Mouse (Mus musculus): ENCODE measurements around the gene Nfkb2.
A peak's percentile ranks its signal among the peaks of the same experiment; 100 is the strongest.

The Nfkb2 gene

DNA sequence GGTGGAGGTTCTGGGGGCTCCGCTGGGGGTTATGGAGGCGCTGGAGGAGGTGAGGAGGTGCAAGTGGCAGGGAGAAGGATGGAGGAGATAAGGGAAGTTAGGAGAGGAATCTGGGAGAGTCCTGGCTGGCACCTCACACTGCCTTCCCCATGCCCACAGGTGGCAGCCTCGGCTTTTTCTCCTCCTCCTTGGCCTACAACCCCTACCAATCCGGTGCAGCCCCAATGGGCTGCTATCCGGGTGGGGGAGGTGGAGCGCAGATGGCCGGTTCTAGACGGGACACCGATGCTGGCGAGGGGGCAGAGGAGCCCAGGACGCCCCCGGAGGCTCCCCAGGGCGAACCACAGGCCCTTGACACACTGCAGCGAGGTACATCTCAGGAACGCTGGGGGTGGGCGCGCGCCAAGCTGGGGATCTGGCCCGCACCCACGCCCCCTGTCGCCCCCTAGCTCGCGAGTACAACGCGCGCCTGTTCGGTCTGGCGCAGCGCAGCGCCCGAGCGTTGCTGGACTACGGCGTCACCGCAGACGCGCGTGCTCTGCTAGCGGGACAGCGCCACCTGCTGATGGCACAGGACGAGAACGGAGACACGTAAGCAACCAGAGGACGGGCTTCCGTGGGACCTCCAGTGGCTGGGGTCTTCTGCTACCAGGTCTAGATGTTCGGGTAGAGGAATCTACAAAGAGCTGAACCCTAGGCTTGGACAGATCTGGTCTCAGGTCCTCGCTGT, 4.8 kb downstream of the Nfkb2 start:
- DNase-seq (ENCODE audit: low spot score in 2 of 2) = peak; percentile 88 to 91

GRCm38 (mm10) chr19:46309651-46310305, 5.7 kb downstream of the Nfkb2 start:
- DNase-seq (ENCODE audit: low spot score in 2 of 2) = peak in 1 of 2 experiments; percentile 8

- peak in 1 of 2 experiments; percentile 7 for DNase-seq (ENCODE audit: low spot score in 2 of 2)
Observed at GRCm38 (mm10) chr19:46310312-46310865, 6.3 kb downstream of the Nfkb2 start.

DNA sequence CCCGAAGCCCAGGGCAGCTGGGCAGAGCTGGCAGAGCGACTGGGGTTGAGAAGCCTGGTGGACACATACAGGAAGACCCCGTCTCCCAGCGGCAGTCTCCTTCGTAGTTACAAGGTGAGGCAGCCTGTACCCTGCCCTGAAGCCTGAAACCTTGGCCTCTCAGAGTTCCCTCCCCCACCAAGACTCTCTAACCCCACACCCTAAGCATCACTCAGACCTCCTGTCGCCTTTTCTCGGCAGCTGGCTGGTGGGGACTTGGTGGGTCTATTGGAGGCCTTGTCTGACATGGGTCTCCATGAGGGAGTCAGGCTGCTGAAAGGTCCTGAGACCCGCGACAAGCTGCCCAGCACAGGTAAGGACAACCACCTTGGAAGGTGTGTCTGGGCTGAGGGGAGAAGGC, 7.2 kb downstream of the Nfkb2 start:
- no peak for DNase-seq (ENCODE audit: low spot score in 2 of 2)

DNA sequence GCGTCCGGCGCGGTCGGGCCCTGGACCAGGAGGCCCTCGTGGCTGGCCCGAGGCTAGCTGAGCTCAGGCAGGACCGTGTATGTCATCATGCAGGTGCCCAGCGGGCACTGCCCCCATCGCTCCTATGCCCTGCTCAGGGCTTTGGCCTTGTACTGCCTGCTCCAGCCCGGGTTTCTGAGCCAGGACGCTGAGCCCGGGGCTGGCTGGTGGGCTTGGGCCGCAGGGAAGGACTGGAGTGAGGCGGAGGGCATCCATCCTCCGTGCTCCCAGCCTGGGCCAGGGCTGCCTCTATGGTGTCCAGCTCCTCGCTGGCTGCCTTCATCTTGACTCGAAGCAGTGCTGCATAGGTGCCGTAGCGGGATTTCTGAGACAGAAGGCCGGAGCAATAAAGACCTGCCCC, 8.4 kb downstream of the Nfkb2 start:
- no peak for DNase-seq (ENCODE audit: low spot score in 2 of 2)

DNA sequence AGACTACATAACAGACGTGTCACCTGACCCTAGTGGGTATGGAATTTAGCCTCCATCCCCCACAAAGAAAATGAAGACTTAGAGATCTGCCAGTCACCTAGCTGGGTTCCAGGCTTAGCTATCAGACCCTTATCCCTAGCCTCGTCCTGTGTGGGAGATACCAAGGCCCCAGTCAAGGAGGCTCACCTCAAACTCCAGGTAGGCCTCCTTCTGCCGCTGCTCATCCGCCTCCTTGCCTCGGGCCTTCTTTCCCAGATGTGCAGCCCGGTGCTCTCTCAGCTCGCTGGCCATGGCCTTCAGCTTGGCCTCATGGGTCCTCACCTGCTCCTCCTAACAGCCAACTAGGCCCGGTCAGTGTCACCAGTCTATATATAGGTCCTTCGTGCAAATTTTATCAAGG, 9.0 kb downstream of the Nfkb2 start:
- DNase-seq (ENCODE audit: low spot score in 2 of 2) = no peak

DNA sequence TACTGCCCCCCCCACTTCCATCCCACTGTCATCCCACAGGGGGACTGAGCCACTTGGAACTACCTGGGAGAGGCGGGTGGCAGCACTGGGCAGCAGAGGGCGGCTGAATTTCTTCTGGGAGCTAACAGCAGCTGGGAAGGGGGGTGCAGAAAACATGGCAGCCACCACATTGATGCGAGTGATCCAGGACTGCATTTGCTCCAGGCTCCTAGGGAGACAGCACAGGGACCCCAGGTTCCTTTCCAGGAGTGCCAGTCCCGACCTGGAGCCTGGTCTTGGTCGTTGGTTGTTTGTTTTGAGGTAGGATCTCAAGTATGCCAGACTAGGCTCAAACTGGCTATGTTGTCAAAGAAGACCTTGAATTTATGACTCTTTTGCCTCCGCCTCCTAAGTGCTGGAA, 9.5 kb downstream of the Nfkb2 start:
- DNase-seq (ENCODE audit: low spot score in 2 of 2) = no peak

DNA sequence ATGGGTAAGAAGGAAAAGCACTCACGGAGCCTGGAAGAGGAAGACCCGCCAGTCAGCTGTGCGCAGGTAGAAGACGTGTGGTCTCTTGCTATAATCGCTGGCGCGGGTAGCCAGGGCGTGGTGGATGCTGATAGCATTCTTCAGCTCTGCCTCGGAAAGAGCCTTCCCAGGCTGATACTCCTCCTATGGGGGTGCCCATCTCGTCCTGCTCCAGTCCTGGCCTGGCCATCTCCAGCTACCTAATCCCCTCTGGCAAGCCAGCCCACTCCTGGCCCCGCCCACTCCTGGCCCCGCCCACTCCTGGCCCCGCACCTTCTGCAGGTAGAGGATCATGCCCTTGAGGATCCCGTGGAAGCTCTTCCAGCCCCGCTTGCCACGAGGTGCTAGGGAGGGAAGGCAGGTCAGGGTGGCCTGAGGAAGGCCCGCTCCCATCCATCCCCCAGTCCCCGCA, 10.1 kb downstream of the Nfkb2 start:
- no peak for DNase-seq (ENCODE audit: low spot score in 2 of 2)

GRCm38 (mm10) chr19:46314872-46315742, 11.0 kb downstream of the Nfkb2 start:
- DNase-seq (ENCODE audit: low spot score in 2 of 2) = peak in 1 of 2 experiments; percentile 47

DNA sequence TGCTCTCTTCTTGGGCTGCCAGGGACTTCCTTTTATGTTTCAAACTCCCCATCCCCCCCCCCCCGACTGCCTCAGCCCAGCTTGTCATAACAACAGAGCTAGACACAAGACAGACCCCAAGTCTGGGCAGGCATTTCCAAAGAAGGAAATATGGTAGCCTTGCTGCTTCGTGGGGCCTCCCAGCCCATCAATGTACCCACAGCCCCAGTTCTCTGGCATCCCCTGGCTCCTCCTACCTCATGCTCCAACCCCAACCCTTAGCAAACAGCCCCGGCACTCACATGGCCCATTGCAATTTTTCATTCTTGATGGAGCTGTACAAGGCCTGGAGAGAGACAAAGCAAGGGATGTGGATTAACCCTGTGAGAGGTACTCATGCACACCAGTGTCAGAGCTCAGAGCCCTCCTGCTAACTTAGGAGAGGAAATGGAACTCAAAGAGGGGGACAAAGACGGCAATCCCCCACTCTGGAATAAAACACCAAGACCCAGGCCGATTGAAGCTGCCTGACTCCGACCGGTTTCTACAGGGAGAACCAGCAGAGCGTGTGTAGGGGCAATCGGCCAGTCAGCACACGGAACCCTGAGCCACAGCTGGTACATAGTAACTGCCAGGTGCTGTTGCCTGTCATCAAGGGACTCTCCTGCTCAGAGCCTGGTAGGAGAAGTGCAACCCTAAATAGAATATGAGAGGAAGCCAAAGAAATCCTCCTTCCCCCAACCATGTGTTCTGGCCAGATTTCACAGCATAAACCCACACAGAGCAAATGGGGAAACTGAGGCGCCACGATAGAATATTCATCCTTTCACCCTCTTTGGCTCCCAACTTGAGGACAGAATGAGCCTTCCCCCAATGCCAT, 11.9 kb downstream of the Nfkb2 start:
- no peak for DNase-seq (ENCODE audit: low spot score in 2 of 2)

GRCm38 (mm10) chr19:46316846-46317545, 12.9 kb downstream of the Nfkb2 start:
- DNase-seq (ENCODE audit: low spot score in 2 of 2) = peak; percentile 82 to 88

- no peak for DNase-seq (ENCODE audit: low spot score in 2 of 2)
Observed at GRCm38 (mm10) chr19:46317546-46317885, 13.4 kb downstream of the Nfkb2 start.

GRCm38 (mm10) chr19:46318031-46318471, 13.9 kb downstream of the Nfkb2 start:
- DNase-seq (ENCODE audit: low spot score in 2 of 2) = no peak

GRCm38 (mm10) chr19:46318586-46319378, 14.7 kb downstream of the Nfkb2 start:
- peak; percentile 94 to 96 for DNase-seq (ENCODE audit: low spot score in 2 of 2)

DNA sequence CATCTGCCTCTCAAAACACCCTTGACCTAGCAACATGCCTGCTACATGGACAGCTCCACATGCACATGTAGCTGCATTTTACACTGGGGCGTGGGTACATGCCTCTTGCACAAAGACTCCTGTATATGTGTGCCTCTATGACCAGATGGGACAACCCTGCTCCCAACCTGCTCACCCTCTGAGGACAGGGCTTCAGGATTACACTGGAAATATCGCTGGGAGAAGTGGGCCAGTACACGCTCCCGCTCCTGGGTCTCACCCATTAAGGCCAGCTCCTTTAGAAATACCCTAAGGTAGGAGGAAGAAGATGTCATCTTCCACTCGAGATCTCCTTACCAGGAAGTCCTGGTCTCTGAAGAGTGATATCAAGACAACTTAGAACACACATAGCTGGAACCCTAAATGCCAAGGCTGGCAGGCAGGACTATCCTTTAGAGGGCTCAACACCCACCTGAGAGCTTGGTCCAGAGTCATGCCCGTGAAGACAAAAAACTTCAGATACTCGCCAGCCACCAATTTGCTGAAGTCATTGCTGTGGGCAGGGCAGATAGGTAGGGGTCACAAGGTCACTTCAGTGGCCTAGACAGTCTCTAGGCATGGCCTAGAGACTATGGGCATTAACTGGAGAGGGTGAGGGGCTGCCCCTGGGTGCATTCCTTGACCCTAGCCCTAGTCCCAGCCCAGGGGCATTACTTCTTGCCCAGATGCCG, 16.1 kb downstream of the Nfkb2 start:
- DNase-seq (ENCODE audit: low spot score in 2 of 2) = no peak

GRCm38 (mm10) chr19:46321101-46321943, 17.2 kb downstream of the Nfkb2 start:
- no peak for DNase-seq (ENCODE audit: low spot score in 2 of 2)

- DNase-seq (ENCODE audit: low spot score in 2 of 2) = no peak
Observed at GRCm38 (mm10) chr19:46322144-46322995, 18.2 kb downstream of the Nfkb2 start.

All from right cerebral cortex, adult 2 months (tissue).